In genomic region chr14:86450616-86451015, GRCm38 (mm10) we compare ENCODE assay signal across 22 mouse cellular contexts.
DNase-seq lines count a peak whose midpoint lies in the region; ATAC-seq and TF ChIP-seq lines count a peak whose summit lies in the region.
"Had no signal": no experiment of that assay in that cellular context is flagged by ENCODE, and none has a peak within 500 bp of the region (broad histone marks: within the 10 kb centered on the region; RNA-seq: fewer than 3 reads in every experiment).

No protein-coding gene starts in this region.

- TF ChIP-seq CTCF in heart, postnatal 0 days (IDR thresholded peaks at IDR 0.05; ENCODE audit: low read depth): no peak
- TF ChIP-seq CTCF in lung, embryonic 14.5 days (IDR thresholded peaks at IDR 0.05; ENCODE audit: low read depth): no peak
- no peak for TF ChIP-seq CTCF in lung, adult 2 months (IDR thresholded peaks at IDR 0.05; ENCODE audit: insufficient read depth, low read length)
- no peak for TF ChIP-seq CTCF in lung, postnatal 0 days (IDR thresholded peaks at IDR 0.05)

- no peaks in the 10 kb centered on the region for H3K4me1 ChIP-seq in heart, postnatal 0 days (ENCODE audit: control insufficient read depth, insufficient read depth)
- no peaks in the 10 kb centered on the region for H3K4me1 ChIP-seq in lung, embryonic 14.5 days (ENCODE audit: insufficient read depth)
- no peaks in the 10 kb centered on the region; the same call in none of the 2 replicates for H3K4me1 ChIP-seq in lung, adult 2 months (ENCODE audit: control insufficient read depth, insufficient read depth, low read length)
- 0 out of 2 replicates have a peak, but pooled peaks cover 2% of the 10 kb centered on the region for H3K4me1 ChIP-seq in lung, postnatal 0 days (ENCODE audit: insufficient read depth, low read depth, low read length)
- H3K4me1 ChIP-seq: embryonic facial prominence, embryonic 15.5 days; heart, embryonic 13.5 days; hindbrain, embryonic 10.5 days; intestine, embryonic 15.5 days had no signal

- peak; percentile 66; the same call in 1 of the 2 replicates for ATAC-seq in heart, postnatal 0 days (ENCODE audit: insufficient read depth, low read depth)
- ATAC-seq in lung, embryonic 14.5 days (ENCODE audit: insufficient read depth): peak; percentile 49; the same call in 1 of the 2 replicates
- ATAC-seq in lung, postnatal 0 days: peak; percentile 95
- ATAC-seq: forebrain, embryonic 14.5 days; hindbrain, embryonic 16.5 days; intestine, embryonic 15.5 days had no signal

- peak; percentile 29 for DNase-seq in heart, postnatal 0 days (ENCODE audit: low spot score)
- no peak for DNase-seq in heart, adult 8-10 months (ENCODE audit: low spot score)
- DNase-seq in lung, embryonic 14.5 days: peak; percentile 50
- DNase-seq in lung, adult 2 months: no peak
- DNase-seq in lung, postnatal 0 days (ENCODE audit: low spot score): peak; percentile 66
- no peak for DNase-seq in gastrocnemius, postnatal 4 days (ENCODE audit: low spot score in 2 of 2)
- no peak for DNase-seq in T-cell, adult 2 months (ENCODE audit: low spot score)
- DNase-seq: adrenal gland, adult 2 months; cerebellum, adult 11 months; cerebellum, adult 9-11 months; kidney, adult 9 months; left cerebral cortex, postnatal 4 days; midbrain, embryonic 14.5 days; right cerebral cortex, postnatal 14 days; spleen, adult 18-20 months had no signal

- no peak overlapping the region for H3K9ac ChIP-seq in heart, postnatal 0 days (replicated peaks; ENCODE audit: low read depth, low read length)
- H3K9ac ChIP-seq in lung, embryonic 14.5 days: no peak overlapping the region
- H3K9ac ChIP-seq in lung, postnatal 0 days (replicated peaks; ENCODE audit: low read depth): no peak overlapping the region
- H3K9ac ChIP-seq: embryonic facial prominence, embryonic 15.5 days; heart, embryonic 13.5 days; intestine, embryonic 15.5 days had no signal

- no peak overlapping the region for H3K4me2 ChIP-seq in heart, postnatal 0 days (ENCODE audit: low read depth, low read length)
- no peak overlapping the region for H3K4me2 ChIP-seq in lung, embryonic 14.5 days
- H3K4me2 ChIP-seq in lung, postnatal 0 days (replicated peaks; ENCODE audit: low read depth, low read length): no peak overlapping the region
- H3K4me2 ChIP-seq: embryonic facial prominence, embryonic 15.5 days; heart, embryonic 13.5 days; intestine, embryonic 15.5 days had no signal

- H3K4me3 ChIP-seq in heart, postnatal 0 days (ENCODE audit: low read depth, low read length): no peak overlapping the region
- no peak overlapping the region for H3K4me3 ChIP-seq in lung, embryonic 14.5 days (ENCODE audit: low read depth, low read length)
- H3K4me3 ChIP-seq in lung, adult 2 months (replicated peaks; ENCODE audit: extremely low read depth, low read depth, low read length): no peak overlapping the region
- H3K4me3 ChIP-seq in lung, postnatal 0 days (ENCODE audit: low read depth, low read length): no peak overlapping the region
- H3K4me3 ChIP-seq: embryonic facial prominence, embryonic 15.5 days; heart, embryonic 13.5 days; hindbrain, embryonic 10.5 days; intestine, embryonic 15.5 days; megakaryocyte, embryonic 14.5 days had no signal

- no peaks in the 10 kb centered on the region for H3K9me3 ChIP-seq in heart, postnatal 0 days (replicated peaks; ENCODE audit: control insufficient read depth, low read length)
- H3K9me3 ChIP-seq in lung, embryonic 14.5 days (ENCODE audit: low read depth, low read length): no peaks in the 10 kb centered on the region
- H3K9me3 ChIP-seq in lung, postnatal 0 days (ENCODE audit: low read length): no peaks in the 10 kb centered on the region
- H3K9me3 ChIP-seq: embryonic facial prominence, embryonic 15.5 days; heart, embryonic 13.5 days; hindbrain, embryonic 10.5 days; intestine, embryonic 15.5 days; megakaryocyte, embryonic 14.5 days had no signal

- H3K36me3 ChIP-seq in heart, postnatal 0 days (replicated peaks; ENCODE audit: control insufficient read depth, insufficient read depth, low read length): no peaks in the 10 kb centered on the region
- no peaks in the 10 kb centered on the region for H3K36me3 ChIP-seq in lung, embryonic 14.5 days (ENCODE audit: insufficient read depth)
- no peaks in the 10 kb centered on the region for H3K36me3 ChIP-seq in lung, postnatal 0 days (ENCODE audit: insufficient read depth, low read length)
- H3K36me3 ChIP-seq: embryonic facial prominence, embryonic 15.5 days; heart, embryonic 13.5 days; hindbrain, embryonic 10.5 days; intestine, embryonic 15.5 days had no signal

- peak overlapping the region; percentile 56 for H3K27ac ChIP-seq in heart, postnatal 0 days (ENCODE audit: low read depth)
- no peak overlapping the region for H3K27ac ChIP-seq in lung, embryonic 14.5 days (ENCODE audit: low read depth)
- peak overlapping the region; percentile 64 for H3K27ac ChIP-seq in lung, postnatal 0 days (ENCODE audit: low read length)
- H3K27ac ChIP-seq: embryonic facial prominence, embryonic 15.5 days; heart, embryonic 13.5 days; hindbrain, embryonic 10.5 days; intestine, embryonic 15.5 days had no signal

- TF ChIP-seq EP300 in heart, postnatal 0 days (IDR thresholded peaks at IDR 0.05; ENCODE audit: low read depth): peak; percentile 91
- peak; percentile 100 for TF ChIP-seq EP300 in lung, postnatal 0 days (IDR thresholded peaks at IDR 0.05)

- no peak for TF ChIP-seq POLR2A in lung, adult 2 months (IDR thresholded peaks at IDR 0.05; ENCODE audit: borderline replicate concordance, extremely low read depth, low read depth, low read length)

- H3K27me3 ChIP-seq in heart, postnatal 0 days (ENCODE audit: control insufficient read depth, insufficient read depth, low read length): no peaks in the 10 kb centered on the region
- H3K27me3 ChIP-seq in lung, embryonic 14.5 days (ENCODE audit: insufficient read depth, low read length): no peaks in the 10 kb centered on the region
- no peaks in the 10 kb centered on the region for H3K27me3 ChIP-seq in lung, postnatal 0 days (replicated peaks; ENCODE audit: insufficient read depth, low read length)
- H3K27me3 ChIP-seq: embryonic facial prominence, embryonic 15.5 days; heart, embryonic 13.5 days; intestine, embryonic 15.5 days; megakaryocyte, embryonic 14.5 days had no signal

- 76% methylated on average over 1 of the region's 1 CpGs for WGBS in heart, postnatal 0 days
- 71% methylated on average over 1 of the region's 1 CpGs for WGBS in lung, embryonic 14.5 days
- WGBS in lung, adult 2 months: 64% methylated on average over 1 of the region's 1 CpGs
- WGBS in lung, postnatal 0 days: 72% methylated on average over 1 of the region's 1 CpGs

Comparison
In these comparisons a context has a peak if more than half of its experiments do, and no peak if none do; other contexts are left out.
1. DNase-seq: peak in heart, postnatal 0 days (single experiment), lung, embryonic 14.5 days (single experiment) and lung, postnatal 0 days (single experiment); none in heart, adult 8-10 months (single experiment), lung, adult 2 months (single experiment), gastrocnemius, postnatal 4 days (0 of 2) and T-cell, adult 2 months (single experiment).
2. Peak in every context shown above with its lines, with median percentiles within 50 percentile points of each other: ATAC-seq.